Mouse (Mus musculus): Measurements from ENCODE around the gene Anxa9. TPM values are rescaled to one million over a fixed set of nuclear protein-coding genes. Genes with fewer than 3 reads are reported as not detected.

Gene Anxa9
- polyA plus RNA-seq, 1 experiment from 2014 or later, result 1.7 TPM

GRCm38 (mm10) chr3:95282865-95283588 is 23.9 kb downstream of the Anxa9 start:
- Histone ChIP-seq H3K9ac (ENCODE audit: low read length) (peak overlapping the region; percentile 80), H3K4me2 (ENCODE audit: low read depth, low read length) (peak overlapping the region; percentile 80), H3K4me3 (ENCODE audit: low read length) (peak overlapping the region; percentile 65), H3K27me3 (ENCODE audit: control insufficient read depth, insufficient read depth, low read depth, low read length) (no peaks in the 10 kb centered on the region), H3K4me1 (replicated peaks; ENCODE audit: control insufficient read depth, insufficient read depth, low read length) (peaks cover 16% of the 10 kb centered on the region), H3K9me3 (ENCODE audit: control insufficient read depth, low read length) (no peaks in the 10 kb centered on the region), H3K36me3 (ENCODE audit: control insufficient read depth, insufficient read depth, low read length) (peaks cover 3% of the 10 kb centered on the region; the same call in 1 of the 2 replicates), H3K27ac (ENCODE audit: low read length) (peak overlapping the region; percentile 99)
- ATAC-seq (ENCODE audit: low read depth), result peak; percentile 78
- under 1% methylated on average over 51 of the region's 51 CpGs for WGBS

GRCm38 (mm10) chr3:95282381-95282864 is 24.6 kb downstream of the Anxa9 start:
- Histone ChIP-seq H3K36me3 (ENCODE audit: control insufficient read depth, insufficient read depth, low read length) (no peaks in the 10 kb centered on the region), H3K9me3 (ENCODE audit: control insufficient read depth, low read length) (no peaks in the 10 kb centered on the region), H3K9ac (ENCODE audit: low read length) (peak overlapping the region; percentile 80), H3K4me1 (replicated peaks; ENCODE audit: control insufficient read depth, insufficient read depth, low read length) (peaks cover 16% of the 10 kb centered on the region), H3K27ac (ENCODE audit: low read length) (peak overlapping the region; percentile 99), H3K27me3 (ENCODE audit: control insufficient read depth, insufficient read depth, low read depth, low read length) (no peaks in the 10 kb centered on the region), H3K4me3 (ENCODE audit: low read length) (peak overlapping the region; percentile 65), H3K4me2 (ENCODE audit: low read depth, low read length) (peak overlapping the region; percentile 80)
- under 1% methylated on average over 11 of the region's 11 CpGs for WGBS
- peak; percentile 35 for ATAC-seq (ENCODE audit: low read depth)

- ATAC-seq (ENCODE audit: low read depth), result peak; percentile 92
- peak within 1 kb of the TSS; percentile 80 for H3K4me2 ChIP-seq (ENCODE audit: low read depth, low read length)
- no peaks in the 10 kb centered on the region for H3K36me3 ChIP-seq (ENCODE audit: control insufficient read depth, insufficient read depth, low read length)
- no peaks in the 10 kb centered on the region for H3K27me3 ChIP-seq (ENCODE audit: control insufficient read depth, insufficient read depth, low read depth, low read length)
- no peaks in the 10 kb centered on the region for H3K9me3 ChIP-seq (ENCODE audit: control insufficient read depth, low read length)
- WGBS, result under 1% methylated on average over 53 of the region's 53 CpGs
- H3K4me3 ChIP-seq (ENCODE audit: low read length), result peak within 1 kb of the TSS; percentile 81
- peak within 1 kb of the TSS; percentile 99 for H3K27ac ChIP-seq (ENCODE audit: low read length)
- H3K9ac ChIP-seq (ENCODE audit: low read length), result peak within 1 kb of the TSS; percentile 91
- peaks cover 16% of the 10 kb centered on the region for H3K4me1 ChIP-seq (replicated peaks; ENCODE audit: control insufficient read depth, insufficient read depth, low read length)
Measured at GRCm38 (mm10) chr3:95281216-95282126, 25.5 kb downstream of the Anxa9 start, which contains the start of the genes Mindy1 and Prune1. TSS of gene Mindy1 (plus strand) at chr3:95281345. TSS of gene Prune1 (minus strand) at chr3:95282076.

- Histone ChIP-seq H3K9me3 (ENCODE audit: control insufficient read depth, low read length) (no peaks in the 10 kb centered on the region), H3K36me3 (ENCODE audit: control insufficient read depth, insufficient read depth, low read length) (no peaks in the 10 kb centered on the region), H3K27ac (ENCODE audit: low read length) (peak overlapping the region; percentile 92), H3K4me3 (ENCODE audit: low read length) (peak overlapping the region; percentile 81), H3K9ac (ENCODE audit: low read length) (peak overlapping the region; percentile 91), H3K4me2 (ENCODE audit: low read depth, low read length) (peak overlapping the region; percentile 80), H3K27me3 (ENCODE audit: control insufficient read depth, insufficient read depth, low read depth, low read length) (no peaks in the 10 kb centered on the region), H3K4me1 (replicated peaks; ENCODE audit: control insufficient read depth, insufficient read depth, low read length) (peaks cover 13% of the 10 kb centered on the region)
- 10% methylated on average over 8 of the region's 8 CpGs for whole genome bisulfite sequencing
- no peak for ATAC-seq (ENCODE audit: low read depth)
Measured at GRCm38 (mm10) chr3:95280747-95281146, 26.2 kb downstream of the Anxa9 start.

- Histone ChIP-seq H3K27ac (ENCODE audit: low read length) (no peak overlapping the region), H3K4me2 (ENCODE audit: low read depth, low read length) (no peak overlapping the region), H3K9me3 (ENCODE audit: control insufficient read depth, low read length) (no peaks in the 10 kb centered on the region), H3K27me3 (ENCODE audit: control insufficient read depth, insufficient read depth, low read depth, low read length) (no peaks in the 10 kb centered on the region), H3K36me3 (ENCODE audit: control insufficient read depth, insufficient read depth, low read length) (no peaks in the 10 kb centered on the region), H3K4me1 (replicated peaks; ENCODE audit: control insufficient read depth, insufficient read depth, low read length) (peaks cover 3% of the 10 kb centered on the region; the same call in 1 of the 2 replicates), H3K9ac (ENCODE audit: low read length) (no peak overlapping the region), H3K4me3 (ENCODE audit: low read length) (no peak overlapping the region)
- WGBS, result 89% methylated on average over 1 of the region's 1 CpGs
- ATAC-seq (ENCODE audit: low read depth), result no peak
Measured at GRCm38 (mm10) chr3:95277149-95277551, 29.8 kb downstream of the Anxa9 start.

GRCm38 (mm10) chr3:95276428-95276934 is 30.5 kb downstream of the Anxa9 start:
- Histone ChIP-seq H3K27me3 (ENCODE audit: control insufficient read depth, insufficient read depth, low read depth, low read length) (no peaks in the 10 kb centered on the region), H3K36me3 (ENCODE audit: control insufficient read depth, insufficient read depth, low read length) (no peaks in the 10 kb centered on the region), H3K4me2 (ENCODE audit: low read depth, low read length) (no peak overlapping the region), H3K27ac (ENCODE audit: low read length) (no peak overlapping the region), H3K4me1 (replicated peaks; ENCODE audit: control insufficient read depth, insufficient read depth, low read length) (peaks cover 3% of the 10 kb centered on the region; the same call in 1 of the 2 replicates), H3K9ac (ENCODE audit: low read length) (no peak overlapping the region), H3K9me3 (ENCODE audit: control insufficient read depth, low read length) (no peaks in the 10 kb centered on the region), H3K4me3 (ENCODE audit: low read length) (no peak overlapping the region)
- WGBS, result 61% methylated on average over 5 of the region's 5 CpGs
- ATAC-seq (ENCODE audit: low read depth), result no peak

GRCm38 (mm10) chr3:95275161-95275560 is 31.8 kb downstream of the Anxa9 start:
- H3K4me1 ChIP-seq (replicated peaks; ENCODE audit: control insufficient read depth, insufficient read depth, low read length), result no peaks in the 10 kb centered on the region
- H3K27ac ChIP-seq (ENCODE audit: low read length), result no peak overlapping the region
- ATAC-seq (ENCODE audit: low read depth), result no peak
- H3K27me3 ChIP-seq (ENCODE audit: control insufficient read depth, insufficient read depth, low read depth, low read length), result no peaks in the 10 kb centered on the region
- no peaks in the 10 kb centered on the region for H3K9me3 ChIP-seq (ENCODE audit: control insufficient read depth, low read length)
- H3K4me3 ChIP-seq (ENCODE audit: low read length), result no peak overlapping the region
- no peak overlapping the region for H3K4me2 ChIP-seq (ENCODE audit: low read depth, low read length)
- H3K36me3 ChIP-seq (ENCODE audit: control insufficient read depth, insufficient read depth, low read length), result no peaks in the 10 kb centered on the region
- WGBS, result 67% methylated on average over 6 of the region's 6 CpGs
- H3K9ac ChIP-seq (ENCODE audit: low read length), result no peak overlapping the region

GRCm38 (mm10) chr3:95274453-95274852 is 32.5 kb downstream of the Anxa9 start:
- Histone ChIP-seq H3K9ac (ENCODE audit: low read length) (no peak overlapping the region), H3K27me3 (ENCODE audit: control insufficient read depth, insufficient read depth, low read depth, low read length) (no peaks in the 10 kb centered on the region), H3K9me3 (ENCODE audit: control insufficient read depth, low read length) (no peaks in the 10 kb centered on the region), H3K4me1 (replicated peaks; ENCODE audit: control insufficient read depth, insufficient read depth, low read length) (no peaks in the 10 kb centered on the region), H3K4me3 (ENCODE audit: low read length) (no peak overlapping the region), H3K4me2 (ENCODE audit: low read depth, low read length) (no peak overlapping the region), H3K27ac (ENCODE audit: low read length) (no peak overlapping the region), H3K36me3 (ENCODE audit: control insufficient read depth, insufficient read depth, low read length) (no peaks in the 10 kb centered on the region)
- WGBS, result 86% methylated on average over 4 of the region's 4 CpGs
- ATAC-seq (ENCODE audit: low read depth), result no peak

- H3K4me1 ChIP-seq (replicated peaks; ENCODE audit: control insufficient read depth, insufficient read depth, low read length), result no peaks in the 10 kb centered on the region
- no peak overlapping the region for H3K27ac ChIP-seq (ENCODE audit: low read length)
- no peak overlapping the region for H3K4me2 ChIP-seq (ENCODE audit: low read depth, low read length)
- no peak overlapping the region for H3K4me3 ChIP-seq (ENCODE audit: low read length)
- no peak overlapping the region for H3K9ac ChIP-seq (ENCODE audit: low read length)
- ATAC-seq (ENCODE audit: low read depth), result no peak
- no peaks in the 10 kb centered on the region for H3K9me3 ChIP-seq (ENCODE audit: control insufficient read depth, low read length)
- no peaks in the 10 kb centered on the region for H3K36me3 ChIP-seq (ENCODE audit: control insufficient read depth, insufficient read depth, low read length)
- no peaks in the 10 kb centered on the region for H3K27me3 ChIP-seq (ENCODE audit: control insufficient read depth, insufficient read depth, low read depth, low read length)
- 92% methylated on average over 4 of the region's 5 CpGs for whole genome bisulfite sequencing
Measured at GRCm38 (mm10) chr3:95273471-95273870, 33.5 kb downstream of the Anxa9 start.

Data from lung, embryonic 16.5 days (tissue).